Mouse (Mus musculus) left cerebral cortex, postnatal 10 days (tissue): Measurements from ENCODE around the gene Pcsk4. TPM values are rescaled to one million over a fixed set of nuclear protein-coding genes. Genes with fewer than 3 reads are reported as not detected.

Experiments used
- DNase-seq, 2 experiments: peaks; one replicate each; pipeline ENCODE4 v3.0.0; 2021 to 2022; ENCODE audit warnings: low spot score in 2 of 2, mixed read lengths in 1 of 2; ENCODE audit errors: extremely low spot score in 1 of 2
- intact Hi-C: fragments of 180-260 bp; cut with DNase I; formaldehyde crosslinking; loops from one replicate; pipeline ENCODE4 v1.15.1; 2025
- total RNA-seq, 2 experiments: library from RNA; stranded (reverse); gene quantifications; 2 replicates each; pipeline ENCODE4 v1.2.3; 2021

Pcsk4 gene
- total RNA-seq, 2 experiments from 2014 or later, result 9.8 to 9.9 TPM

DNA sequence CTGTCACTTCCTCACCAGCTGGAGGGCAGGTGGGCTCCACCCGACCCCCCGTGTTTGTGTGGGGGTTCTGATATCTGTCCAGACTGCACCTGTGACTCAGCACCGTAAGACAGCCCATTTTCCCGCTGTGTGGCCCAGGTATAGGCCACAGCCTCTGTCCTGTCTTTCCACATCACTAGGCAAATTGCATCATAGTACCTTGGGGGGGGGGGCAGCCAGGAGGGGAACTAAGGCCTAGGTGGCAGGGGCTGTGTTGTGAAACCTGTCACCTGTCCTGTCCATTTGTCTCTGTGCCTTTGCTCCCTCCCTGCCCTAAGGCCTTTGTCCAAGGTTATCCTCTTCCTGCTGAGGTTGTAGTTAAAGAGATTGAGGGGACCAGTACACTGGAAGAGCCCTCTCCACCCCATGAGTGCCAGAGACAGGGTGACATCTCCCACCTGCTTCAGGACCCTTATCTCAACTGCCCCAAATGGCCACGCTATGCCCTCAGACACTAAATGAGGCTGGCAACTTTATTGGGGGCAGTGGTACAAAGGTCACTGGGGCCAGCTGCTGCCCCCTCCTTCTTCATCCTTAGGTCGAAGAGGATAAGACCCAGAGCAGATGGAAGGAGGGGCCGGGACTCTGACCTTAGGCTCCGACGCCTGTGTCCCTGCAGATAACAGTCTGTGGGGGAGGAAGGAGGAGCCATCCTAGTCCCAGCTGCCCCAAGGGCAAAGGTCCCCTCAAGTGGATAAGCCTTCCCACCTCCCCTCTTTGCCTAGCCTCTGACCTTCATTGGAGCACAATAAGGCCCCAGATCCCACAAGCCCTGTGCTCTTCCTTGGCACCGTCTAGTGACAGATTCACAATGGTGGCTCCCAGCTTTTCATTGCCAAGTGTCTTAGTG is 2.6 kb upstream of the Pcsk4 start:
- intact Hi-C loops, result no loop called here
- no peak for DNase-seq

DNA sequence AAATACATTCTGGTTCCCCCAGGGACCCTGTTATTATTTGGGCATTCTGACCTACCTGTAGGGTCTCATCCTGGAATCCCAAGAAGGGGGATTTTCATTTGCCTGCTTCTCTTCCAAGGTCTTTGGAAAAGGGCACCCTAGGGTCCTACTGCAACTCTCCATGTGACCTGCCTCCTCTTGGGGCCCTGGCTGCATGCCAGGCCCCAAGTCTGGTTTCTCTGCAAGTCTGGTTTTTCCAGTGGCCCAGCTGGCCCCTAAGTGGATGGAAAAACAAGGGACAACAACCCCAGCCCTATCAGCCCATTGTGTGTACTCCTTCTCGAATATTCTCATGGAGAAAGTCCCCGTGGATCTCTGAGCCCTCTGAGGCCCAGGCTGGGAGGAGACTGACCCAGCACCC is 1.6 kb upstream of the Pcsk4 start:
- no peak for DNase-seq

DNA sequence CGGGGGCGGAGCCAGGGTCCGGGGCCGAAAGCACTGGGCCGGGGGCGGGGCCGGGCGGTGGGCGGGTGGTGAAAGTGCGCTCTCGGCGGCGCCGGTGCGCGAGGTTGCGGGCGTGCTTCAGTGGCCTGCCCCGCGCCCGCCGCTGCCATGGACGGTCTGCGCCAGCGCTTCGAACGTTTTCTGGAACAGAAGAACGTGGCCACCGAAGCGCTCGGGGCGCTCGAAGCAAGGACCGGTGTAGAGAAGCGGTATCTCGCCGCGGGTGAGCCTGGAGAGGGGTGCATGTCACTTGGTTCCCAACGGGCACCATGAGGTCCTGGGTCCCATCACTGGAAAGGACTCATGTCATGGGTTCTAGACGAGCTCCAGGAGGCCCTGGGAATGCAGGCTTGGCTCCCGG is 786 bp upstream of the Pcsk4 start:
- intact Hi-C loops, result no loop called here
- no peak for DNase-seq

More for the DNA sequence above, 1.6 kb upstream of the Pcsk4 start:
- intact Hi-C loops, result no loop called here

GRCm38 (mm10) chr10:80325045-80325444 is 4.3 kb downstream of the Pcsk4 start:
- peak in 1 of 2 experiments; percentile 52 for DNase-seq
- intact Hi-C loops, result no loop called here

- intact Hi-C loops, result no loop called here
- DNase-seq, result peak in 1 of 2 experiments; percentile 44
Measured at GRCm38 (mm10) chr10:80324120-80325037, 4.9 kb downstream of the Pcsk4 start.

GRCm38 (mm10) chr10:80323261-80324119 is 5.8 kb downstream of the Pcsk4 start:
- peak in 1 of 2 experiments; percentile 81 for DNase-seq
- intact Hi-C loops, result no loop called here

GRCm38 (mm10) chr10:80322811-80323211 is 6.5 kb downstream of the Pcsk4 start:
- peak in 1 of 2 experiments; percentile 72 for DNase-seq
- intact Hi-C loops, result no loop called here

DNA sequence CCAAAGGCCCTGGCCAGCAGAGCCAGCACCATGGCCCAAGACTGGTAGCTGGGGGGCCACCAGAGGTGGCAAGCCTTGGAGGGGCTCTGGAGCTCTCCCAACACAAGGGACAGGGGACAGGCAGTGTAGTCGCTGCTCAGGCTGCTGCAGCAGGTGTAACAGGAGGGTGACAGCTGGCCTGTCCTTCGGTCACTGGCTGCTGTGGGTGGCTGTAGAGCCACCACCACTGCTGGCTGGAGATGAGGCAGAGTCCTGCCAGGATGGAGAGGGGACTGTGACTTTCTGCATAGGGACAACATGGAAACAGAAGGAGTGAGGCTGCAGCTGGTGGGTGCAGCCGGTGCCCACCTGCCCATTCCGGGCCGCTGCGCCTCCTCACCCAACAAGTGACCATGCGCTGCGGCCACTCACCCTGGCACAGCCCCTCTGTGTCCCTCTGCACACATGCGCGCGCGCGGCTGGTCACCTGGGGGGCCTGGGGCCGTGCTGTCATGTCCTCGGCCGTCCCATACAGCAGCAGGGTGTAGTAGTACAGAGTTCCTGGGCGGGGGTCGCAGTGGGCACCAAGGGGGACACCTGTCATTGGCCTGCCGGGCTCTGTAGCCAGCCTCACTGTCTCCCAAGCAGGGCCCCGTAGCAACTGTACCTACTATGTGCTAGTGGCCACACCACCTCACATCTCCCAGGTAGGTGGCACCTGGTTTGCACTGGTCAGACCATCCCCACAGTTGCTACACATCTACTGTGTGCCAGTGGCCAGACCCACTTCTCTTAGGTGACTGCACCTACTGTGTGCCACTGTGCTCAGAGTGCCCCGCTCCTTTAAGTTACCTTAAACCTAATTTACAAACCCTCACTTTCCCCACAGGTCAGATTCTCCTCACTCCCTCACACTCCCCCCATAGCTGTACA is 7.4 kb downstream of the Pcsk4 start:
- DNase-seq, result peak in 1 of 2 experiments; percentile 57

DNA sequence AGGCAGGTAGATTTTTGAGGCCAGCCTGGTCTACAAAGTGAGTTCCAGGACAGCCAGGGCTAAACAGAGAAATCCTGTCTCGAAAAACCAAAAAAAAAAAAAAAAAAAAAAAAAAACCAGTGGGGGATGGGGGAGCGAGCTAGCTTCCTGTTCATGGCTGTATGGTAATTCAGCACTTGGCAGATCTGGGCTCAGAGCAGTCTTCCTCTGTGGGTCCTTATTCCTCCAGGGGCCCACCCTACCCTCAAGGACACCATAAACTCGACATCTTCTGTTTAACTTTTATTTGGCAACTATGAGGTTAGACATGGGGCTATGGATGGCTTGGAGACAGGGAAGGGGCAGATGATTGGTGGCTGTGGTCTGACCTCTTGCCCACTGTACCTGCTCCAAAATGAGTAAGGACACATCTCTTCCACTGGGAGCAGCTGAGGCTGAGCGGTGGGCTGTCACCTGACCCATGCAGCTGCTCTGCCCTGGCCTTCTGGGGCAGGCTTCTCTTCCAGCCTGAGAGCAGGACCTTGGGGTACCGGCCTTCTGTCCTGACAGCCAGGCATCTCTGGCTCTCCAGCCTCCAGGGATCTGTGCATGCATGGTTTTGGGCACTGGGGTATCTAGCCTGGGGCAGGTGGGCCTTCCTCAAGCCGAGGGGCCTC is 8.2 kb downstream of the Pcsk4 start:
- intact Hi-C loops, result no loop called here
- DNase-seq, result no peak

More for the DNA sequence above, 7.4 kb downstream of the Pcsk4 start:
- intact Hi-C loops, result no loop called here

DNA sequence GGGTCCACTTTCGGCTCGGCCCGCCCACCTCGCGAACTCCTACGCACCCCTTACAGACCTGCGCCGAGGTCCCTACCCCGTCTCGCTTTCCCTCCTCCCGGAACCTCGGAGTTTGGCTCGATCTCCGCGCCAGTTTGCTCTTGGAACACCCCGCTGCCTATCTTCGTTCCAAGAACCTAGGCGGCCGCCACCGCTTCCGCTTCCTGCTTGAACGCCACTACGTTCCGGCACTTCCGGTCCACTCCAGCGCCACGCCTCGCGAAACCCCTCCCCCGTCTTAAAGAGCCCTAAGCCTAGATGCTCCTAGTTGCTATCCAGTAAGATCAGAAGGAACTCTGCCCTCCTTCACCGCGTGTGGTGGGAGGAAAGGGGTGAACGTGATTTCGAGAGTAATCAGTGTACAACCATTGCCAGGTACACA is 8.9 kb downstream of the Pcsk4 start, which contains the start of gene 2310011J03Rik:
2310011J03Rik (minus strand) TSS at position 198 of the 421 bp plus-strand sequence.
- peak; percentile 91 to 95 for DNase-seq
- intact Hi-C loops, result no loop called here

- intact Hi-C loops, result no loop called here
- DNase-seq, result no peak
Measured at GRCm38 (mm10) chr10:80317011-80317410, 12.3 kb downstream of the Pcsk4 start.

DNA sequence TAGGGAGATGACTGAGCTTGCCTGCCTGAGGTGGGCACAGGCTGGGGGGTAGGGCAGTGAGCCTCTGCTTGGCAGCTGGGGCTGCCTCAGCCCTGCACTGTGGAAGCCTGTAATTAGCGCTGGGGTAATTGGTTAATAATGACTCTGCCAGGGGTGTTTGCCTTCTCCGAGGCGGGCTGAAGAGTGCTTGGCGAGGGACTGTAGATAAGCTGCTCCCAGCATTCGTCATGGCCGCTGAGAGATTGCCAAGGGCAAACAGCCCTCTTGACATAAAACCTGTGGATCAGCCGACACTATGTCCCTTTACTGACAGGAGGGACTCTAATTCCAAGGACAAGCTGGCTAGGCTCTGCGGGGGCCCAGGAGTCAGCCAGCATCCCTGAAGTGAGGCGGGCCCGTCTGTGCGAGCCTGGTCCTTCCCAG is 12.9 kb downstream of the Pcsk4 start:
- intact Hi-C loops, result no loop called here
- DNase-seq, result no peak

GRCm38 (mm10) chr10:80315315-80315714 is 14.0 kb downstream of the Pcsk4 start:
- DNase-seq, result no peak
- intact Hi-C loops, result no loop called here

GRCm38 (mm10) chr10:80314494-80315001 is 14.8 kb downstream of the Pcsk4 start:
- intact Hi-C loops, result no loop called here
- peak in 1 of 2 experiments; percentile 43 for DNase-seq

DNA sequence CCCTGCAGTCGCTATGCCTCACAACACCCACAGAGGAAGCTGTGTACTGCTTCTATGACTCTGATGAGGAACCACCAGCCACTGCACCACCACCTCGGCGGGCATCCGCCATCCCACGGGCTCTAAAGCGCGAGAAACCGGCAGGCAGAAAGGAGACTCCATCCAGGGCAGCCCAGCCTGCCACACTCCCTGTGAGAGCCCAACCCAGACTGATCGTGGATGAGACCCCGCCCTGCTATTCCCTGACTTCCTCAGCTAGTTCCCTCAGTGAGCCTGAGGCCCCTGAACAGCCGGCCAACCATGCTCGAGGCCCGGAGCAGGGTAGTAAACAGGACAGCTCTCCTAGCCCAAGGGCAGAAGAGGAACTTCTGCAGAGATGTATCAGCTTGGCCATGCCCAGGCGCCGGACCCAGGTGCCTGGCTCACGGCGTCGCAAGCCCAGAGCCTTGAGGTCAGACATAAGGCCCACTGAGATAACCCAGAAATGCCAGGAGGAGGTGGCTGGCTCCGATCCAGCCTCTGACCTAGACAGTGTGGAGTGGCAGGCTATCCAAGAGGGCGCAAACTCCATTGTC is 15.6 kb downstream of the Pcsk4 start:
- intact Hi-C loops, result no loop called here
- DNase-seq, result no peak
